Mouse (Mus musculus): ENCODE results near the gene Slc35g2. TPM values are rescaled to one million over a fixed set of nuclear protein-coding genes. Genes with fewer than 3 reads are reported as not detected.

Slc35g2 gene
- polyA plus RNA-seq (2017; shearing (Covaris generic)), result 0.45 TPM

DNA sequence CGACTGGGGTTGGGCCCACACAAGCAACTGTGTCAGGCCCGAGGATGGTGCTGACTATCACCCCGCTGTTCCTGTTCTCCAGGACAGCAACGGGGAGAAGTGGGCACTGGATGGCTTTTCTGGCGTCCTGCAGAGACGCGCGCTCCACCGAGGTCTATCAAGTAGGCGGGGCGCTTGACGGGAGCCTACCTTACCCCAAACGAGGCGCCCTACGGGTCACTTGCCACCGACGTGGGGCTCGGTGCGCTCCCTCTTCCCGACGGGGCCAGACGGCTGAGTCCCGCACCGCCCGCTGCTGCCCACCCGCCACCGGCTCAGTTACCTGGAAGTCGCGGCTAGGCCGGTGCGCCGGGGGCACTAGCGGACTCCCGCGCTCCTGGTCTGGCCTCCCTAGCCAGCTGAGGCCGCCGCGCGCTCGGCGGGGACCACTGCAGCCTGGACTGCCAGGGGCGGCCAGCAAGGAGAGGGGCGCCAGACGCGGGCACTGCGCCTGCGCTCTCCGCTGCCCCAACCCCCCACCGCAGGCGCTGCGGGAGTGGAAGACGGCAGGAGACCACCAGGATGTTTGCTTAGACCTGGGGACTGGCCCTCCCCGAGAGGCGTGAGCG lies at the start of gene Slc35g2:
Gene Slc35g2, minus strand, starts transcription at position 465 of the 608 bp plus-strand sequence.

GRCm38 (mm10) chr9:100597546-100597945 lies 26.7 kb upstream of the Slc35g2 start, which contains the start of gene Stag1:
Gene Stag1, plus strand, starts transcription at chr9:100597798.

DNA sequence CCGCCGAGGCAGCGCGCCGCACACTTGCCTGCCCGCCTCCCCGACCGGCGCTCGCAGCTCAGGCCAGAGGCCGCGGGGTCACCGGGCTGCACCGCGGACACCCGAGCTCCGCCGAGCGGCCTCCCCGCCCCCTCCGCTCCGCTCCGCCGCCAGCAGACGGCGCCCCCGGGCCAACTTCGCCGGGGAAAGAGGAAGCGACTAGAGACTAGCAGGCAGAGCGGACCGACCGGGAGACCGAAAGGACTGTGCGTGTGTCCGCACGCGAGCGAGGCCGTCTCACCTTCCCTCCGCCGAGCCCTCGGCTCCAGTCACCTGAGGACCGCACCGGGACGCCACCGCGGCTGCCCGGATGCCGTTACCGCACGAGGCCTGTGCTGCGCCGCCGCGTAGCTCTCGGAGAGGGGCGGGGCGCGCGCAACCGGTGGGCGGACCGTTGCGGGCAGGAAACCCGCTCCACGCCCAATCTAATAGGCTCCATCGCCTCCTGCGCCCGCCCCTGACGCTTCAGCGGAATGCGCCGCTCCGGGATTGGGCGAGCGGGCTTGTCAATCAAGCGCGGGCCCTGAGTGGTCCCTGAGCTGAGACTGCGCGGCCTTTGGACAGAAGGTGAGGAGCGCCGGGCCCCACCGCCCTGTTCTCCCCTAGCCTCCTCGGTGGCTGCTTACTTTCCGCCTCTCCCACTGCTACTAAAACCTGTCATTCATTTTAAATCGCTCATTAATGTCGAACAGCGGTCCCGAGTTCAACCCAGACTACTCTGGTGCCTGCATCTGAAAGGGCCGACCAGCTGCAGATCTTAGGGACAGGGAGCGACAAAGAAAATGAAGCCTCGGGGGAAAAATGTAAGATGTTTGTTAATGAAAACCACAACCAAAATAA lies 24.9 kb downstream of the Slc35g2 start, which contains the start of gene Nck1:
Gene Nck1, minus strand, starts transcription at position 420 of the 879 bp plus-strand sequence.

Other genes starting within 250 kb of the Slc35g2 start
- 1.4 TPM for gene Il20rb, start 84.3 kb downstream of the Slc35g2 start, polyA plus RNA-seq (2017; shearing (Covaris generic))
- 105 TPM for gene Nck1, start 25.0 kb downstream of the Slc35g2 start, polyA plus RNA-seq (2017; shearing (Covaris generic))
- 136 TPM for gene Stag1, start 26.7 kb upstream of the Slc35g2 start, polyA plus RNA-seq (2017; shearing (Covaris generic))